Mouse (Mus musculus): ENCODE measurements around the gene D130043K22Rik.

D130043K22Rik gene

DNA sequence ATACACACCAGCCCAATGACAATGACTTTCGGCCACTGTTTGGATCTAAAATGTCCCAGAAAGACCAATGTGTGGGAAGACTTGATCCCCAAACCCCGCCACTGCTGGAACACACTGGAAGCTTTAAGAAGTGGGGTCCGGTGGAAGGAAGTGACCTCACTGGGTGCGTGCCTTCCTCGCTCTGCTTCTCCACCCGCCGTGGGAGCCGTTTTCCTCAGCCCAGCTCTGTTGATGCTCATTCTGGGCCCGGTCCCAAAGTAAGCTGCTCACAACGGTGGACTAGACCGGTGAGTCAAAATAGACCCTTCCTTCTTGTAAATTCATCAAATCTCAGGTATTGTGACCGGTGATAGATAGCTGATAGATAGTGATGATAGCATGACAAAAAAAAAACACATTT lies 60.5 kb downstream of the D130043K22Rik start:
- no peak for DNase-seq

DNA sequence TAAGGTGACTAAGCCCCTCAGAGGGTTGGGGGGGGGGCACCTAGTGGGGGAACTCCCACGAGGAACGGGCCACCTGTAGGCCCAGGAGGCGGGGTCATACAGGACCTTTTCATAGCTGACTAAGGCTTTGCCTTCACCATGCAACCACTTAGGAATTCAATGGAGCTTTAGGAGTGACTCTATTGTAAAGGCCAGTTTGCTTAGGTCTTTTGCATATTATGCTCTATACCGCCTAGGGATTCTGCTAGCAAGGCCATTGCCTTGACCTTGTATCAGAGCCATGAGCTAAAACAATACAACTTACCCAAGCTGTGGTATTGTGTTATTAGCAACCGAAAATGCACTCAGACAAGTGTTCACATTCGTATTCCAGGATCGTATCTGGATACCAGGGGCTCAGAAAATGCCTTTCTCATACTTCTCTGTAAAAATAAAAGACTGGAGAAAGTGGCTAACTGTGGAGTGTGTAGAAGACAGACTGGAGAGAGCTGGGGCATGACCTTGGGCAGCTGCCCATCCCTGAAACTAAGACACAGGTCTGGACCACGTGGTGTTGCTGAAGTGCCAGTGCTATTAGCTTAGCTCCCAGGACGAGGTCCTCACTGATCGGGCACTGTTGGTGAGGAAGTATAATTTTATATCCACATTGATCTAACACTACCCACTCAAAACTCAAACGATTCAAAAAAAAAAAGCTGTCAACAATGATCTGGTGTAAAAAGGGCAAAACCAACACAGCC lies 62.1 kb downstream of the D130043K22Rik start:
- DNase-seq = no peak

DNA sequence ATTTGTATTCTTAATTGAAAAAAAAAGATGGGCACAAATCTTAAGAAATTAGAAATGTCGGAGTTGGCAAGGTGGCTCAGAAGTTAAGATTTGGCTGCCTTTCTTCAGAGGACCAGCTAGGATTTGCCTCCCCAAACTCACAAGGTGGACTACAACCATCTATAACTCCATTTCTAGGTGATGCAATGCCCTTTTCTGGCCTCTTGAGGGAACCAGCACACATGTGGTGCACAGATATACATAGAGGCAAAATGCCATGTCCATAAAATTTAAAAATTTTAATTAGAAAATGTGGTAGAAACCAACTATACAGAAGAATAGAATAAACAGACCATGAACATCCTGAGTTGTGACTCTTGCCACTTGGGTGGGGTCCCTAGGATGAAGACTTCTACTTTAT lies 64.2 kb downstream of the D130043K22Rik start:
- no peak for DNase-seq

DNA sequence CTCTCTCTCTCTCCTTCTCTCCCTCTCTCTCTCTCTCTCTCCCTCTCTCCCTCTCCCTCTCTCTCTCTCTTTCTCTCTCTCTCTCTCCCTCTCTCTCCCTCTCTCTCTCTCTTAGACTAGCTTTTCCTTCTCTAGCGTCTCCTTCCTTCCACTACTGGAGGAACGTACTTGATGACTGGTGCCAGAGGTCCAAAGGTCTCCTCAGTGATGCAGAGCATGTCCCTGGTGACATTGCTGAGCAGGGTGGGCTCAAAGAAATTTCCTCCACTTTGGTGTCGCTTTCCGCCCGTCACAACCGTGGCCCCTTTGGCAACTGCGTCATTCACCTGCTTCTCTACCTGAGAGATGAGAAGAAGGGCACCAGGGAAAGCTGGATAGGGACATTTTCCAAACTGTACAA lies 68.6 kb downstream of the D130043K22Rik start:
- no peak for DNase-seq

DNA sequence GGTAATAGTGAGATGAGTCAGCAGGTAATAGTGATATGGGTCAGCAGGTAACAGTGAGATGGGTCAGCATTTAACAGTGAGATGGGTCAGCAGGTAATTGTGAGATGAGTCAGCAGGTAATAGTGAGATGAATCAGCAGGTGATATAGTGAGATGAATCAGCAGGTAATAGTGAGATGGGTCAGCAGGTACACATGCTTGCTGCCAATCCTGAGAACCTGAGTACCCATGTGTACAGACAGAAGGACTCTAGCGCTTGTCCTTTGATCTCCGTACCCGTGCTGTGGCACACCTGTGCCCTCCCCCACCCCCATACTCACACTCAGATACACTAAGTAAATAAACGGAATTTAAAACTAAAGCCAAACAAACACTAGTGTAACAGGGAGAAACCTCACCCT lies 70.0 kb downstream of the D130043K22Rik start:
- DNase-seq = no peak

DNA sequence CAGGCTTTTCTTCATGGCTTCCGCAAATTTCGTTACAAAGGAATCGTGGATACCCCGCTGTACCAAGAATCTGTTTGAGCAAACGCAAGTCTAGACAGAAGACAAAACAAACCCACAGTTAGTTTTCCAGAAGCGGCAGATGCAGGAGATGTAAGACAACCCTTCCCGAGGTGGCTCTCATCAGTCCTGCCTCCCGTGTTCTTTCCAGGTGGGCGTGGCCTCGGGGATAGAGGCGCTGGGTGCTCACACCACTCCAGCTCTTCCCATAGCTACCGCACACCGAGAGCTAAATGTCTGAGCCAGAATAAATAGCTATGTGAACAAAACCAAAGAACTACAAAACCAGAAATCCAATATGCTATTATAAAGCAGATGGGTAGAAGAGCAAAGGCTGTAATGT lies 70.9 kb downstream of the D130043K22Rik start:
- no peak for DNase-seq

DNA sequence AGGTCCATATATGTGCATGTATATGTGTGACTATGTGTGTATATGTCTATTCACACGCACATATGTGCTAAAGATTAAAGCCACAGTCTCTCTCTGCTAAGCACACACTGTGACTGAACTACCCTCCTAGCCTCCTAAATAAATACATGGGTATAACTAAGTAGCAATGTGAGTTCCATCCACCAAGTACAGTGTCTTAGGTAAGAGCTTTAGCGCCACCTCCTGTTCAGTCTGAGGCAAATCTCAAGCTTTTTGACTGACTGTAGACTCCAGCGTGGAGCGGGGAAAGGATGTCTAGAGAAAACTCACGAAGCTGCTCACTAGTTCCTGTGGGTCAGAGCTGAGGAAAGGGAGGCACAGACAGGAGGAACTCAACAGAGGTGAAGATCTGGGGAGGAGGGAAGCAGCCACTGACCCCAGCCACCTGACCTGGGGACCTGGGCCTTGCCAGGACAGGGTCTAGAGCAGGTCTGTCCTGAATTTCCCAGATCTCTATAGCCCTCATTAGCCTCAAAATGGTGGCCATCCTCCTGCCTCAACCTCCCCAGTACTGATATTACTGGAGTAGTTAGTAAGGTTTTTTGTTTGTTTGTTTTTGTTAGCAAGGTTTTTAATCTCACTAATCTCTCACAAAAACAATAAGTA lies 75.5 kb downstream of the D130043K22Rik start:
- DNase-seq = peak; percentile 42

DNA sequence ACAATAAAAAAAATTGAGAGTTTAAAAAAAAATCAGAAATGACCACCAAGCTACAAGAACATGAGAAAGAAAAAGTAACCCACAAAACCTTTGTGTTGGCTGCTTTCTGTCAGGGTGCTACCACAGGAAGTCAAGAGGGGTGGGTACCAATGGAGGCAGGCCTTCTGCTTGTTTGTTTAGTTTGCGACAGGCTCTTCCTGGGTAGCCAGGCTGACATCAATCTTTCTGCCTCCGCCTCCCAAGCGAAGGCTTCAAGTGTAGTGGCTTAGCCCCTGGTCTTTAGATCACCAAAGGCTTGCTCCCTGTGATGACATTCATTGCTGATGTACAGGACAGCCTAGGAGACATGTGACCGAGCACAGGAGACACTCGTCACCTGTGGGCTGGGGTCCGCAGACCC lies 76.3 kb downstream of the D130043K22Rik start:
- DNase-seq = no peak

DNA sequence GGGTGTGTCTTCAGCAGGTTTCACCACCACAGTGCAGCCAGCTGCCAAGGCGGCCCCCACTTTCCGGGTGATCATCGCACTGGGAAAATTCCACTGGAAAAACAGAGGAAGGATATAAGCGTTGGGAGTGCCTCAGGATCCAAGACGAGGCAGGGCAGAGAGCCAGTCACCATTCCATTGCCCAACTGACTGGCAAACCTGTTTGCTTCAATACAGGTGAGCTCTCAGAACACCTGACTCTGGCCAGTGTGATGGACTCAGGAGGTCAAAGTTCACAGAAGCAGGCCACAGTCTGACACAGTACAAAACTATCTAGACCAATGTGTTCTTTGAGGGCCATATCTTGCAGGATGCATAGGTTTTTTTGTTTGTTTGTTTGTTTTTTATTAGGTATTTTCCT lies 79.1 kb downstream of the D130043K22Rik start:
- no peak for DNase-seq

DNA sequence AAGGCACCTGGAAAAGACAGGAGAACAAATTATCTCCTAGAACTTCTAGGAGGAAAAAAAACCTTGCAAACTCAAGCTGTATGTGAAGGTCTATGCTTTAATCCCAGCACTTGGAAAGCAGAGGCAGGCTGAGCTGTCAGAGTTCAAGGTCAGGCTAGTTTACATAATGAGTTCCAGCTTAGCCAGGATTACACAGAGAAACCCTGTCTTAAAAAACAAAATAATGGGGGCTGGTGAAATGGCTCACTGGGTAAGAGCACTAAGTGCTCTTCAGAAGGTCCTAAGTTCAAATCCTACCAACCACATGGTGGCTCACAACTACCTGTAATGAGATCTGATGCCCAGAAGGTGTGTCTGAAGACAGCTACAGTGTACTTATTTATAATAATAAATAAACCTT lies 85.7 kb downstream of the D130043K22Rik start:
- no peak for DNase-seq

DNA sequence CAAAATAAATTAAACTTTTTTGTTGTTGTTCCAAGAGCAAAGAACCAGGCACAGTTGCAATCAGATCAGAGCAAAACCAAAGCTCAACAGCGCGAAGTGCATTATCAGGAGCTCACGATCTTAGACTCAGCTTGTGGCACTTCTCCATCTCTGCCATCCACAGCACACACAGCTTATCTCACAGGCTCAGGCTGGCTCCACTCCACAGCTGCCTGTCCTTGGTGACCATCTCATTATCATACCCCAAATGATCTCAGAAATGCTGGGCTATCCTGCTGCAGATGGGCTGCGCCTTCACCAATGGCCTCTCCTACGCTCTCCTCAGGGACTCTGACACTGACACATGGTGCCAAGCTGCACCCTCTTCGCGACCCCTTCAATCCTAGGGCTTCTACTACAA lies 88.3 kb downstream of the D130043K22Rik start:
- no peak for DNase-seq

DNA sequence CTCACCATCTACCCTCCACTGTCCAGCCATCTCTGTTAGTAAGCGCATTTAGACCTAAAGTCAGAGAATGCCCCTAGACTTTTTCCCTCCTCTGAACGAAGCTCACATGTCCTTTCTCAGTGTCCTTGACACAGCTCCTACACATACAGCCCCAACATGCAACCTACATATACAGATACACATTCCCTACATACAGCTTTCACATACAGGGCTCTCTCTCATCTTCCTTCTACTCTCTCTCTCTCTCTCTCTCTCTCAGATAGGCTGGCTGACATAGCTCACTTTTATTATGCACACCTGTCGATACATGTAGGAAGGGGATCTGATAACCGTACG lies 91.8 kb downstream of the D130043K22Rik start:
- DNase-seq = no peak

DNA sequence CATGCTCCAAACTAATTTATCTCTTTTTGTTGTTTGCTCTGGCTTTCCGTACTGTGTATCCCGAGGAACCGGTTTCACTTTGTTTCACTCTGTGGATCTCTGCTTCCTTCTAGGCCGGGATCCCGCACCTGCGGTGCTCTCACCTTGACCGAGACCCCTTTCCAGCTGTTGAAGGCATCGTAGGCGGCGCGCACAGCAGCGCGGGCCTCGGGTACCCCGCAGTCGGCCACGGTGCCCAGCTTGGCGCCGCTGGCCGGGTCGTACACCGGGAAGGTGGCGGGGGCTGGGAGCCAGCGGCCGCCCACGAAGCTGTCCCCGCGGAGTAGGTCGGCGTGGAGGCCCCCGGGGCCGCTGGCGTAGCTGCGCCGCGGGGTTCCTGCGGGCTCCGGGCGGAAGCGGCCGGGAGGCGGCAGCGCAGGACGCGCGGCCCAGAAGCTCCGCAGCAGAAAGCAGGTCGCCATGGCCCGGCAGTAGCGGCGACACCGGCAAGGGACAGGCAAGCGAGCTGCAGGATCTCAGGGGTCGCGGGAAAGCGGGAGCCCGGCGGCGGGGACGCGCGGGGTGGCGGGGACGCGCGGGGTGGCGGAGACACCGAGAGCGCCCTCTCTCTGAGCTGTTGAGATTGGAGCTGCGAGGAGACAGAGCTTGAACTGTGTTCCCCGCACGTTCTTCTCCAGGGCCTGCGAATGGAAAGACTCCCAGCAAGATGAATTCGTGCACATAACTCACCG lies 92.3 kb downstream of the D130043K22Rik start, which contains the start of gene Aldh5a1:
Gene Aldh5a1 (minus strand): TSS at position 554 of the 731 bp plus-strand sequence.
- DNase-seq = peak; percentile 85

DNA sequence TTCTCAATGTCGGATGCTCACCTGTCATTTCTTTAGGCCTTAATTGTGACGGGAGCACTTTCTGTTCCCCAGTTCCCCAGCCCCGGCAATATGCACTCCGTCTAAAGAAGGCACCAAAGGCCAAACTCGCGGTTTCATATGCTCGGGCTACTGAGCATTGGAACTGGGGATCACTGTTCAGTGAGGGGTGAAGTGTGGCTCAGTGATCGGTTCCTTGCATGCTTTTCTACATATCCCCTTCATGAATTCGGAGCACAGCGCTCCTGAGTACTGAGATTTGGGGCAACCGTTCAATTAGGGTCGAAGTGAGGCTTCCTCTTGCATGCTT lies 92.9 kb downstream of the D130043K22Rik start:
- DNase-seq = no peak

DNA sequence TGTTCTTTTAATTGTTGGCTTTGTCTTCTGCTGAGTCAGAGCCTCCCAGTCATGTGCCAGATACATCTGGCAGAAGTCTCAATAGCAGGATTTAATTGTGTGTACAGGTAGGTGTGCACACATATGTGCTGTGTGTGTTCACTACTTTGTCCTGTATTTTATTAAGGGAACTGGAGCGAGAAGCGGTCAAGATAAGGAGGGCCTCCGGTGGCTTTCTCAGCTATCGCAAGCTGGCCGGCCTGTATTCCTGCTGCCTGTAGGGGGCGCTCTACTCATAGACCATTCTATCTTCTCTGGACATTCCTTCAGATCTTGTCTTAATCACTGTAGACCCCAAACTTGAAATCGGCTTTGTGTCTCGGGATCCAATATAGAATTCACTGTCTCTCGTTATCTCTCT lies 93.7 kb downstream of the D130043K22Rik start:
- DNase-seq = peak; percentile 79

DNA sequence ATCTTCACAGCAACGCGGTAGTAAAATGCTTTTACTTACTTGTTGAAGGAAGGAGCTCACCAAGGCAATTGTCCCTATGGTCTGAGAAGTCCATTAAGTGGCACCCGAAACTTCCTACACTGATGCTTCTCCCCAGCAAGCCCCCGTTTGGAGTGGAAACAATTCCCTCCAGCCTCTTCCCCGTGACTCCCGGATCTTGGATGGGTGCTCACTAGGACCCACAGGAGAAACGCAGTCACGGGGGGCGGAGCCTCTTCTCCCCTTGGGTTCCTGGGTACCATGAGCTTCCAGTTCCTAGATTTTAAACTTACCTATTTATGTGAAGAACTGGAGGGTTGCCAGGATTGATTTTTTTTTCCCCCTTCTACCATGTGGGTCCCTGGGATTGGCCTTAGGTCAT lies 94.5 kb downstream of the D130043K22Rik start:
- DNase-seq = no peak

DNA sequence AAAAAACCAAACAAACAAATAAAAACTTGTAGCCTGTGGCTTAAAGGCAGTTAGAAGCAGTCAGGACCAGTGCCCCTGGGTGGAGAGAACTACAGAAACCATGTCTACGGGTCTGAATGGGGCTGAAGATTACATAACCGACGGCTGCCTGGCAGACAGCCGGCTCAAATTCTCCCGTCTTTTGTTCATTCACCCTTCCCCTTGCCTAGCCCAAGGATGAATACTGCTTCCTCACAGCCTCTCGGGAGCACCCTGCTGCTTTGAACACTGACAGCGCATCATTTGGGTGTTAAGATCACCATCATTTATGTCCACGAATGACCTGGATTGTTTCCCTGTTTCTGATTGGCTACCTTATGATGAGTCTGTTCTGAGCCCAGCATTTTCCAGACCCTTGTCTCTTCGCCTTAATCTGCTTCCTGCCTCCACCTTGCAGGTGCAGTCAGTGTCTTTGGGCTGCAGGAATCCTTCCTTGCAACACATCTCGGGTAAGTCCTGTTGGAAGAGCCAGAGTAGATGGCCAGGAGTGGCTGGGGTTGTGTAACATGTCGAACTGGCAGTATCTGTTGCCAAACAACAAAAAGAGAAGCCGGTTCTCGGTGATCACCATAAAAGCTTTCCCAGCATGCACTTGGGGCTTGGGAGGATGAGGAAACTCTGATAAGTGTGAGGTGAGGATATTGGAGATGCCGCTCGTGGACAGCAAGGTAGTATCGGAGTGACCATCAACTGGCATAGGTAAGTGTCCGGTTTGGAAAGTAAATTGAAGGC lies 97.8 kb downstream of the D130043K22Rik start, which contains the start of gene Gpld1:
Gene Gpld1 (plus strand): TSS at position 641 of the 771 bp plus-strand sequence.
- DNase-seq = no peak

DNA sequence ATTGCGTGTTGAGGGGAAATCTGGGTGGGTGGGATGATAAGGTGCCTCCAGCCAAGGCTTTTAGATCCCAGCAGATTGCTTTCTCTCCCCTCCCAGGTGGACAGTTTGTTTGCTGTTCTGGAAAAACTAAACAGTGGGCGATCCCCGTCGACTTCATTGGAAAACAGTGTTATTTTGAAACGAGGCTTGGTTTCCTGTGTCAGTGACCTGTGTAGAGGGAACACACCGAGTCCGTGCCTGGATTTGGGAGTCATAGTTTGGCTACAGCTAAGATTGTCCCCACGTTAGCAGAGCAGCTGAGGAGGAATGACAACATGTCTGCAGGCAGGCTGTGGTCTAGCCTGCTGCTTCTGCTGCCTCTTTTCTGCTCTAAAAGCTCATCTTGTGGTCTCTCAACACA lies 98.4 kb downstream of the D130043K22Rik start:
- no peak for DNase-seq

DNA sequence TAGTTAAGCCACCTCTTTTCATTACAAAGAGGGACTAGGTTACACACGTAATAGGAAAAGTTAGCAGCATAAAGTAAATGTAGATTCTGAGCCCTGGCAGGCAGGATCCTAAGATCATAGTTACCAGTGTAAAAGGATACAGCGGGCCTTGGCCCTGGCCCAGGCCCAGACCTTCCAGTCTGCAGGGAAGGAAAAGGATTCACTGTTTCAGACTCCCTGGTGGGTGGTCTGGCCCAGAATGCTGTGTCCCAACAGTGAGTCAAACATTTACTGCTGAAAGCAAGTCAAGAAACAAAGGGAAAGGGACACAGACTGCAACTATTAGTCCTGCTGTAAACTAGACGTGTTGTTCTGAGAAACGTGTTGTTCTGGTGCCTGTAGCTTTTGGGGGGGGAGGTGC lies 100.6 kb downstream of the D130043K22Rik start:
- DNase-seq = peak; percentile 15

DNA sequence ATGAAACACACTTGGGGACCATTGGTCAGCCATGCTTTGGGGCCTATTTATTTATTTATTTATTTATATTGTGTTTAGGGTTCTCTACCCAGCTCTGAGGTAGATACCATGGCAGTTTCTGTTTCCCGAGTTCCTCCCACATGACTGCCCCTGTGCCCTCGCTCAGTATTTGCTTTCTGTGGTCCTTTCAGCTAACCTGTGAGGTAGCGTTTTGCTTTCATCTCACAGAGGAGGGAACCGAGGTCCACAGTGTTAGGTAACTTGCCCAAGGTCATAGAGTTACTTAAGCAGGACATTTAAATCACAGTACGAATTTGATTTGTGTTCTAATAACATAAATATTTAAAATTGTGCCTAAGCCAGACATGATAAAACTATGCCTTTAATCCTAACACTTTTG lies 102.2 kb downstream of the D130043K22Rik start:
- DNase-seq = no peak

DNA sequence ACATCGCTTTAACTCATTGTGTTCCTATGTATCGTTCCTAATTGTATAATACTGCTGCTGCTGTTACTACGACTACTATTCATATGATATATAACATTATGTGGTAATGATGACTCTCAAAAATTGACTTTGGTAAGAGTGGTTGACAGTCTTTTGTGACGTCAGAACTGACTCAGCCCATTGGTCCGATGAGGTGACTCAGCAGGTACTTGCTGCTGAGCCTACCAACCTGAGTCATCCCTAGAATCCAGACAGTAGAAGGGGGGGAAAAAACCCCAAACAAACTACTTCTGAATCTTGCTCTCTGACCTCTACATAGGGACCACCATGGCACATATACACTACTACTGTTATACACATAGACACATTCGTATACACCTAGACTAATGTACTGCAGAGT lies 103.9 kb downstream of the D130043K22Rik start:
- DNase-seq = no peak
